Mouse (Mus musculus): ENCODE measurements around the gene Fsip1. TPM values are rescaled to one million over a fixed set of nuclear protein-coding genes. Genes with fewer than 3 reads are reported as not detected.
"Not testable (repeated sequence)": the region's sequence is repeated elsewhere in the genome, so short reads cannot be mapped to it uniquely, and the experiment has no call there.

Fsip1 gene
- total RNA-seq, 1 experiment from 2014 or later: 0.99 TPM

- no peak for ATAC-seq (replicated peaks in 1 of 2; ENCODE audit: insufficient read depth in 1 of 2, low FRiP score in 2 of 2, low TSS enrichment in 1 of 2, low read depth in 1 of 2, poor library complexity in 2 of 2, severe bottlenecking in 2 of 2)
Measured at GRCm38 (mm10) chr2:118158095-118158494, 98.7 kb downstream of the Fsip1 start.

- ATAC-seq (replicated peaks in 1 of 2; ENCODE audit: insufficient read depth in 1 of 2, low FRiP score in 2 of 2, low TSS enrichment in 1 of 2, low read depth in 1 of 2, poor library complexity in 2 of 2, severe bottlenecking in 2 of 2): no peak
Measured at GRCm38 (mm10) chr2:118149855-118150563, 106.8 kb downstream of the Fsip1 start.

GRCm38 (mm10) chr2:118148321-118149142 is 108.2 kb downstream of the Fsip1 start:
- no peak for ATAC-seq (replicated peaks in 1 of 2; ENCODE audit: insufficient read depth in 1 of 2, low FRiP score in 2 of 2, low TSS enrichment in 1 of 2, low read depth in 1 of 2, poor library complexity in 2 of 2, severe bottlenecking in 2 of 2)

- not testable (repeated sequence) for ATAC-seq (replicated peaks in 1 of 2; ENCODE audit: insufficient read depth in 1 of 2, low FRiP score in 2 of 2, low TSS enrichment in 1 of 2, low read depth in 1 of 2, poor library complexity in 2 of 2, severe bottlenecking in 2 of 2)
Measured at GRCm38 (mm10) chr2:118147749-118148148, 109.0 kb downstream of the Fsip1 start.

- ATAC-seq (replicated peaks in 1 of 2; ENCODE audit: insufficient read depth in 1 of 2, low FRiP score in 2 of 2, low TSS enrichment in 1 of 2, low read depth in 1 of 2, poor library complexity in 2 of 2, severe bottlenecking in 2 of 2): no peak
Measured at GRCm38 (mm10) chr2:118141651-118142050, 115.1 kb downstream of the Fsip1 start.

- no peak for ATAC-seq (replicated peaks in 1 of 2; ENCODE audit: insufficient read depth in 1 of 2, low FRiP score in 2 of 2, low TSS enrichment in 1 of 2, low read depth in 1 of 2, poor library complexity in 2 of 2, severe bottlenecking in 2 of 2)
Measured at GRCm38 (mm10) chr2:118139261-118139660, 117.5 kb downstream of the Fsip1 start.

- no peak for ATAC-seq (replicated peaks in 1 of 2; ENCODE audit: insufficient read depth in 1 of 2, low FRiP score in 2 of 2, low TSS enrichment in 1 of 2, low read depth in 1 of 2, poor library complexity in 2 of 2, severe bottlenecking in 2 of 2)
Measured at GRCm38 (mm10) chr2:118137776-118138175, 119.0 kb downstream of the Fsip1 start.

GRCm38 (mm10) chr2:118137071-118137470 is 119.7 kb downstream of the Fsip1 start:
- ATAC-seq (replicated peaks in 1 of 2; ENCODE audit: insufficient read depth in 1 of 2, low FRiP score in 2 of 2, low TSS enrichment in 1 of 2, low read depth in 1 of 2, poor library complexity in 2 of 2, severe bottlenecking in 2 of 2): no peak

GRCm38 (mm10) chr2:118128313-118128712 is 128.5 kb downstream of the Fsip1 start:
- no peak for ATAC-seq (replicated peaks in 1 of 2; ENCODE audit: insufficient read depth in 1 of 2, low FRiP score in 2 of 2, low TSS enrichment in 1 of 2, low read depth in 1 of 2, poor library complexity in 2 of 2, severe bottlenecking in 2 of 2)

- ATAC-seq (replicated peaks in 1 of 2; ENCODE audit: insufficient read depth in 1 of 2, low FRiP score in 2 of 2, low TSS enrichment in 1 of 2, low read depth in 1 of 2, poor library complexity in 2 of 2, severe bottlenecking in 2 of 2): no peak
Measured at GRCm38 (mm10) chr2:118127516-118128288, 129.1 kb downstream of the Fsip1 start.

- no peak for ATAC-seq (replicated peaks in 1 of 2; ENCODE audit: insufficient read depth in 1 of 2, low FRiP score in 2 of 2, low TSS enrichment in 1 of 2, low read depth in 1 of 2, poor library complexity in 2 of 2, severe bottlenecking in 2 of 2)
Measured at GRCm38 (mm10) chr2:118125943-118126470, 130.8 kb downstream of the Fsip1 start.

- no peak for ATAC-seq (replicated peaks in 1 of 2; ENCODE audit: insufficient read depth in 1 of 2, low FRiP score in 2 of 2, low TSS enrichment in 1 of 2, low read depth in 1 of 2, poor library complexity in 2 of 2, severe bottlenecking in 2 of 2)
Measured at GRCm38 (mm10) chr2:118125211-118125939, 131.4 kb downstream of the Fsip1 start.

GRCm38 (mm10) chr2:118124437-118124836 is 132.3 kb downstream of the Fsip1 start:
- no peak for ATAC-seq (replicated peaks in 1 of 2; ENCODE audit: insufficient read depth in 1 of 2, low FRiP score in 2 of 2, low TSS enrichment in 1 of 2, low read depth in 1 of 2, poor library complexity in 2 of 2, severe bottlenecking in 2 of 2)

- no peak for ATAC-seq (replicated peaks in 1 of 2; ENCODE audit: insufficient read depth in 1 of 2, low FRiP score in 2 of 2, low TSS enrichment in 1 of 2, low read depth in 1 of 2, poor library complexity in 2 of 2, severe bottlenecking in 2 of 2)
Measured at GRCm38 (mm10) chr2:118123743-118124142, 133.0 kb downstream of the Fsip1 start.

- ATAC-seq (replicated peaks in 1 of 2; ENCODE audit: insufficient read depth in 1 of 2, low FRiP score in 2 of 2, low TSS enrichment in 1 of 2, low read depth in 1 of 2, poor library complexity in 2 of 2, severe bottlenecking in 2 of 2): no peak
Measured at GRCm38 (mm10) chr2:118122291-118122690, 134.5 kb downstream of the Fsip1 start.

- ATAC-seq (replicated peaks in 1 of 2; ENCODE audit: insufficient read depth in 1 of 2, low FRiP score in 2 of 2, low TSS enrichment in 1 of 2, low read depth in 1 of 2, poor library complexity in 2 of 2, severe bottlenecking in 2 of 2): no peak
Measured at GRCm38 (mm10) chr2:118120751-118121150, 136.0 kb downstream of the Fsip1 start.

GRCm38 (mm10) chr2:118120095-118120494 is 136.7 kb downstream of the Fsip1 start:
- no peak for ATAC-seq (replicated peaks in 1 of 2; ENCODE audit: insufficient read depth in 1 of 2, low FRiP score in 2 of 2, low TSS enrichment in 1 of 2, low read depth in 1 of 2, poor library complexity in 2 of 2, severe bottlenecking in 2 of 2)
